ENCODE assay signal across 25 mouse cellular contexts in the genomic region with DNA sequence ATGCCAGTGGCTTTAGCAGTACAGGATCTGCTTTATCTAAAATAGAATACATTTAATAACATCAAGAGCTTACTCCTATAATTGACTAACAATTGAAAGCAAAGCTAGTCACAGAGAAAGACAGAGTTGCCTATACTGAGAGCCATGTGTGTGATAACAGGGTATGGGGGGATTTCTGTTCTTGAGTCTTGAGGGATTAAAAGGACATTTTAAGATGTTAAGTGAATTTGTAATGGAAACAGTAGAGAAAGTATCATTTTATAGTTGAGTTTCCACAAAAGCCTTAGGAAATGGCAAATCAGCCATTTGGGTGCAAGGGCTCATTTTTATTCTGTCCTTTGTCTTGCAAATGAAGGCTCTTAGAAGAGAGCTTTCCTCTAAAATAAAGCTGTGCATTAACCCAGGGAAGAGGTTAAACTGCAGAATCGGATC.
DNase-seq lines count a peak whose midpoint lies in the region; ATAC-seq and TF ChIP-seq lines count a peak whose summit lies in the region.
"Had no signal": no experiment of that assay in that cellular context is flagged by ENCODE, and none has a peak within 500 bp of the region (broad histone marks: within the 10 kb centered on the region; RNA-seq: fewer than 3 reads in every experiment).

No protein-coding gene starts in this region.

- TF ChIP-seq CTCF in thymus, adult 2 months (IDR thresholded peaks at IDR 0.05; ENCODE audit: borderline replicate concordance, control insufficient read depth, extremely low read depth, insufficient read depth, low read length, poor library complexity): no peak

- WGBS in hindbrain, embryonic 11.5 days: 31% methylated on average over 1 of the region's 1 CpGs
- WGBS in hindbrain, embryonic 14.5 days: 16% methylated on average over 1 of the region's 1 CpGs
- 76% methylated on average over 1 of the region's 1 CpGs for WGBS in thymus, adult 2 months

- no peak overlapping the region for H3K4me2 ChIP-seq in hindbrain, embryonic 11.5 days (replicated peaks; ENCODE audit: low read depth, low read length)
- H3K4me2 ChIP-seq in hindbrain, embryonic 14.5 days (replicated peaks): no peak overlapping the region
- H3K4me2 ChIP-seq: embryonic facial prominence, embryonic 15.5 days; heart, embryonic 12.5 days; hindbrain, embryonic 15.5 days; limb, embryonic 12.5 days; liver, embryonic 11.5 days had no signal

- ATAC-seq in hindbrain, embryonic 11.5 days (ENCODE audit: low FRiP score): peak; percentile 47; the same call in 1 of the 2 replicates
- no peak for ATAC-seq in hindbrain, embryonic 14.5 days (ENCODE audit: low FRiP score)
- ATAC-seq: intestine, embryonic 16.5 days; liver, postnatal 0 days had no signal

- H3K27ac ChIP-seq in hindbrain, embryonic 11.5 days (ENCODE audit: low read depth, low read length): no peak overlapping the region
- H3K27ac ChIP-seq in hindbrain, embryonic 14.5 days: no peak overlapping the region
- H3K27ac ChIP-seq in thymus, adult 2 months (ENCODE audit: control insufficient read depth, insufficient read depth, low read length): no peak overlapping the region
- H3K27ac ChIP-seq: embryonic facial prominence, embryonic 15.5 days; hindbrain, embryonic 15.5 days; layer of hippocampus, adult 2 months; limb, embryonic 12.5 days; stomach, postnatal 0 days had no signal

- H3K4me3 ChIP-seq in hindbrain, embryonic 11.5 days (ENCODE audit: low read depth, low read length): no peak overlapping the region
- no peak overlapping the region for H3K4me3 ChIP-seq in hindbrain, embryonic 14.5 days (replicated peaks; ENCODE audit: low read length)
- no peak overlapping the region for H3K4me3 ChIP-seq in thymus, adult 2 months (ENCODE audit: control insufficient read depth, insufficient read depth, low read length)
- H3K4me3 ChIP-seq: embryonic facial prominence, embryonic 15.5 days; heart, embryonic 12.5 days; hindbrain, embryonic 15.5 days; layer of hippocampus, adult 2 months; limb, embryonic 12.5 days had no signal

- no peaks in the 10 kb centered on the region for H3K9me3 ChIP-seq in hindbrain, embryonic 11.5 days (ENCODE audit: control insufficient read depth, low read length)
- no peaks in the 10 kb centered on the region for H3K9me3 ChIP-seq in hindbrain, embryonic 14.5 days (ENCODE audit: control insufficient read depth, low read length)
- H3K9me3 ChIP-seq: embryonic facial prominence, embryonic 15.5 days; heart, embryonic 12.5 days; hindbrain, embryonic 15.5 days; limb, embryonic 12.5 days had no signal

- H3K27me3 ChIP-seq in hindbrain, embryonic 11.5 days (ENCODE audit: control insufficient read depth, insufficient read depth, low read length): no peaks in the 10 kb centered on the region
- no peaks in the 10 kb centered on the region for H3K27me3 ChIP-seq in hindbrain, embryonic 14.5 days (ENCODE audit: control insufficient read depth, insufficient read depth, low read length)
- H3K27me3 ChIP-seq in thymus, adult 2 months (ENCODE audit: control insufficient read depth, insufficient read depth, low read length): no peaks in the 10 kb centered on the region
- H3K27me3 ChIP-seq: embryonic facial prominence, embryonic 15.5 days; heart, embryonic 12.5 days; hindbrain, embryonic 15.5 days; limb, embryonic 12.5 days had no signal

- DNase-seq in hindbrain, embryonic 11.5 days (ENCODE audit: low spot score): peak; percentile 8
- no peak for DNase-seq in hindbrain, embryonic 14.5 days (ENCODE audit: low spot score)
- peak; percentile 45 for DNase-seq in ES-CJ7 (ENCODE audit: low read depth, low spot score)
- DNase-seq in ZHBTc4 (ENCODE audit: low read depth, low spot score): peak; percentile 33
- peak; percentile 4 for DNase-seq in mesoderm, embryonic 11.5 days (ENCODE audit: low read depth, low spot score)
- DNase-seq in cerebellum, postnatal 14 days: no peak
- DNase-seq in thymus, adult 2 months: no peak
- DNase-seq: adrenal gland, postnatal 10 days; cerebellum, adult 2 months; gastrocnemius, postnatal 25 days; heart, adult 18-20 months; heart, postnatal 10 days; kidney, adult 9 months; kidney, postnatal 25 days; liver, postnatal 0 days; lung, postnatal 10 days; right cerebral cortex, postnatal 14 days had no signal

- TF ChIP-seq POLR2A in thymus, adult 2 months (IDR thresholded peaks at IDR 0.05; ENCODE audit: control insufficient read depth, extremely low read depth, insufficient read depth, low read length, poor library complexity): no peak

- no peaks in the 10 kb centered on the region for H3K4me1 ChIP-seq in hindbrain, embryonic 11.5 days (replicated peaks; ENCODE audit: control insufficient read depth, insufficient read depth, low read length)
- no peaks in the 10 kb centered on the region for H3K4me1 ChIP-seq in hindbrain, embryonic 14.5 days (replicated peaks; ENCODE audit: control insufficient read depth, insufficient read depth, low read length)
- no peaks in the 10 kb centered on the region for H3K4me1 ChIP-seq in thymus, adult 2 months (replicated peaks; ENCODE audit: control insufficient read depth, insufficient read depth, low read length)
- H3K4me1 ChIP-seq: embryonic facial prominence, embryonic 15.5 days; heart, embryonic 12.5 days; hindbrain, embryonic 15.5 days; limb, embryonic 12.5 days had no signal

- H3K36me3 ChIP-seq in hindbrain, embryonic 11.5 days (ENCODE audit: control insufficient read depth, insufficient read depth, low read length): no peaks in the 10 kb centered on the region
- H3K36me3 ChIP-seq in hindbrain, embryonic 14.5 days (replicated peaks; ENCODE audit: control insufficient read depth, insufficient read depth): no peaks in the 10 kb centered on the region
- H3K36me3 ChIP-seq in thymus, adult 2 months (ENCODE audit: control insufficient read depth, insufficient read depth, low read length): no peaks in the 10 kb centered on the region
- H3K36me3 ChIP-seq: embryonic facial prominence, embryonic 15.5 days; heart, embryonic 12.5 days; hindbrain, embryonic 15.5 days; limb, embryonic 12.5 days had no signal

- no peak overlapping the region for H3K9ac ChIP-seq in hindbrain, embryonic 11.5 days (ENCODE audit: low read depth, low read length)
- H3K9ac ChIP-seq in hindbrain, embryonic 14.5 days: no peak overlapping the region
- H3K9ac ChIP-seq: embryonic facial prominence, embryonic 15.5 days; heart, embryonic 12.5 days; hindbrain, embryonic 15.5 days; limb, embryonic 12.5 days; liver, postnatal 0 days had no signal

Comparison
In these comparisons a context has a peak if more than half of its experiments do, and no peak if none do; other contexts are left out.
1. DNase-seq: peak in hindbrain, embryonic 11.5 days (single experiment), ES-CJ7 (single experiment), ZHBTc4 (single experiment) and mesoderm, embryonic 11.5 days (single experiment); none in hindbrain, embryonic 14.5 days (single experiment), cerebellum, postnatal 14 days (0 of 2) and thymus, adult 2 months (single experiment).